Mouse (Mus musculus) E14TG2a.4 (cell line): ENCODE measurements around the gene Myo16.

Experiments
- H3K27me3 ChIP-seq: 2 replicates; pipeline ENCODE4 v1.6.1; 2014; ENCODE audit warnings: low read length, control low read depth; ENCODE audit not compliant: insufficient read depth
- H3K36me3 ChIP-seq: 2 replicates; pipeline ENCODE4 v1.6.1; 2014; ENCODE audit warnings: low read length, control low read depth; ENCODE audit not compliant: insufficient read depth
- H3K4me1 ChIP-seq: replicated peaks from 2 replicates; pipeline ENCODE4 v1.6.1; 2014; ENCODE audit warnings: low read depth, low read length, control low read depth
- H3K4me3 ChIP-seq: replicated peaks from 2 replicates; pipeline ENCODE4 v1.5.1; 2014; ENCODE audit warnings: mild to moderate bottlenecking, low read length
- H3K9me3 ChIP-seq: 2 replicates; pipeline ENCODE4 v1.6.1; 2014; ENCODE audit warnings: low read length, control low read depth
- CTCF ChIP-seq: conservative IDR thresholded peaks from 2 replicates; pipeline ENCODE4 v1.5.1; 2014; ENCODE audit warnings: low read length
- NANOG ChIP-seq: IDR thresholded peaks from 2 replicates; pipeline ENCODE4 v1.6.1; 2014; ENCODE audit warnings: borderline replicate concordance, low read length, mixed read lengths
- POU5F1 ChIP-seq: IDR thresholded peaks from 2 replicates; pipeline ENCODE4 v1.6.1; 2014; ENCODE audit warnings: low read length, borderline replicate concordance

The Myo16 gene

GRCm38 (mm10) chr8:10200042-10200441 lies 46.3 kb downstream of the Myo16 start:
- TF ChIP-seq POU5F1 (no peak), CTCF (no peak), NANOG (no peak)
- Histone ChIP-seq H3K4me1 (peaks cover 10% of the 10 kb centered on the region), H3K27me3 (no peaks in the 10 kb centered on the region), H3K4me3 (no peak overlapping the region), H3K36me3 (no peaks in the 10 kb centered on the region), H3K9me3 (no peaks in the 10 kb centered on the region)

GRCm38 (mm10) chr8:10215023-10215422 lies 61.3 kb downstream of the Myo16 start:
- H3K4me3 ChIP-seq = no peak overlapping the region
- no peaks in the 10 kb centered on the region for H3K36me3 ChIP-seq
- H3K4me1 ChIP-seq = no peaks in the 10 kb centered on the region
- no peaks in the 10 kb centered on the region for H3K9me3 ChIP-seq
- H3K27me3 ChIP-seq = no peaks in the 10 kb centered on the region
- TF ChIP-seq POU5F1 (no peak), NANOG (no peak), CTCF (no peak)

- Histone ChIP-seq H3K4me3 (no peak overlapping the region), H3K27me3 (no peaks in the 10 kb centered on the region), H3K36me3 (no peaks in the 10 kb centered on the region), H3K4me1 (no peaks in the 10 kb centered on the region), H3K9me3 (no peaks in the 10 kb centered on the region)
- TF ChIP-seq POU5F1 (no peak), CTCF (no peak), NANOG (no peak)
Observed at GRCm38 (mm10) chr8:10219761-10220276, 66.1 kb downstream of the Myo16 start.

- TF ChIP-seq CTCF = no peak
- TF ChIP-seq POU5F1 = no peak
- no peak for TF ChIP-seq NANOG
- no peak overlapping the region for H3K4me3 ChIP-seq
Observed at GRCm38 (mm10) chr8:10222770-10223169, 69.1 kb downstream of the Myo16 start.

GRCm38 (mm10) chr8:10223528-10224194 lies 70.0 kb downstream of the Myo16 start:
- no peaks in the 10 kb centered on the region for H3K27me3 ChIP-seq
- H3K36me3 ChIP-seq = no peaks in the 10 kb centered on the region
- no peaks in the 10 kb centered on the region for H3K9me3 ChIP-seq
- TF ChIP-seq CTCF = no peak
- no peak for TF ChIP-seq NANOG
- TF ChIP-seq POU5F1 = no peak
- H3K4me3 ChIP-seq = no peak overlapping the region
- no peaks in the 10 kb centered on the region for H3K4me1 ChIP-seq

More at GRCm38 (mm10) chr8:10222770-10223169, 69.1 kb downstream of the Myo16 start:
- Histone ChIP-seq H3K9me3 (no peaks in the 10 kb centered on the region), H3K4me1 (no peaks in the 10 kb centered on the region), H3K36me3 (no peaks in the 10 kb centered on the region), H3K27me3 (no peaks in the 10 kb centered on the region)

GRCm38 (mm10) chr8:10224305-10224971 lies 70.7 kb downstream of the Myo16 start:
- Histone ChIP-seq H3K4me3 (no peak overlapping the region), H3K9me3 (no peaks in the 10 kb centered on the region), H3K27me3 (no peaks in the 10 kb centered on the region), H3K36me3 (no peaks in the 10 kb centered on the region), H3K4me1 (no peaks in the 10 kb centered on the region)
- TF ChIP-seq CTCF (no peak), NANOG (no peak), POU5F1 (no peak)

- Histone ChIP-seq H3K9me3 (no peaks in the 10 kb centered on the region), H3K4me3 (no peak overlapping the region), H3K36me3 (no peaks in the 10 kb centered on the region), H3K27me3 (no peaks in the 10 kb centered on the region), H3K4me1 (no peaks in the 10 kb centered on the region)
- TF ChIP-seq POU5F1 (no peak), NANOG (no peak), CTCF (no peak)
Observed at GRCm38 (mm10) chr8:10225018-10225417, 71.3 kb downstream of the Myo16 start.

GRCm38 (mm10) chr8:10230746-10231369 lies 77.1 kb downstream of the Myo16 start:
- Histone ChIP-seq H3K27me3 (no peaks in the 10 kb centered on the region), H3K4me1 (0 out of 2 replicates have a peak, but pooled peaks cover 2% of the 10 kb centered on the region), H3K36me3 (no peaks in the 10 kb centered on the region), H3K9me3 (no peaks in the 10 kb centered on the region), H3K4me3 (no peak overlapping the region)
- TF ChIP-seq CTCF (peak; percentile 72), NANOG (no peak), POU5F1 (no peak)
